Mouse (Mus musculus) bone marrow, adult 2 months (tissue): ENCODE data around the gene BC034090. TPM values are rescaled to one million over a fixed set of nuclear protein-coding genes. Genes with fewer than 3 reads are reported as not detected.
"Not testable (repeated sequence)": the region's sequence is repeated elsewhere in the genome, so short reads cannot be mapped to it uniquely, and the experiment has no call there.

ENCODE experiments used
- H3K27ac ChIP-seq: fragments of 200-500 bp; 2 replicates; pipeline ENCODE4 v1.5.1; 2012; ENCODE audit warnings: low read depth, mild to moderate bottlenecking, control low read depth, inconsistent platforms, low read length; ENCODE audit not compliant: control insufficient read depth, poor library complexity, insufficient read depth
- H3K4me1 ChIP-seq: fragments of 200-500 bp; 2 replicates; pipeline ENCODE4 v1.6.1; 2011; ENCODE audit warnings: low read length; ENCODE audit not compliant: control insufficient read depth, insufficient read depth
- H3K4me3 ChIP-seq: fragments of 200-500 bp; replicated peaks from 2 replicates; pipeline ENCODE3; 2011; ENCODE audit warnings: mild to moderate bottlenecking, low read depth, low read length, control low read depth; ENCODE audit not compliant: control insufficient read depth
- CTCF ChIP-seq: fragments of 200-500 bp; IDR thresholded peaks from 2 replicates; pipeline ENCODE4 v1.5.1; 2011; ENCODE audit warnings: low read length, control low read depth; ENCODE audit not compliant: control insufficient read depth, insufficient read depth
- POLR2A ChIP-seq: fragments of 200-500 bp; IDR thresholded peaks from 2 replicates; pipeline ENCODE4 v1.6.1; 2011; ENCODE audit warnings: low read depth, mild to moderate bottlenecking, control low read depth, low read length, borderline replicate concordance; ENCODE audit not compliant: control insufficient read depth
- WGBS: fragments of 180-500 bp; shearing (Covaris S2); methylation state at CpG from one replicate; pipeline ENCODE4 v1.1.7; 2018; 5-methylcytosine and 5-hydroxymethylcytosine counted together
- polyA plus RNA-seq: library from polyadenylated mRNA; stranded (reverse); fragments of >200 nt; gene quantifications from 2 replicates; pipeline ENCODE4 v1.2.4, GENCODE M21; 2011; ENCODE audit warnings: low replicate concordance; ENCODE audit not compliant: missing spikeins, insufficient read depth, insufficient read length

BC034090 gene
- polyA plus RNA-seq, 1 experiment = 2.5 TPM

GRCm38 (mm10) chr1:155174424-155174823 is 69.8 kb downstream of the BC034090 start:
- H3K27ac ChIP-seq = no peak overlapping the region
- TF ChIP-seq POLR2A (no peak), CTCF (no peak)
- H3K4me3 ChIP-seq = no peak overlapping the region
- WGBS = 41% methylated on average over 1 of the region's 1 CpGs
- no peaks in the 10 kb centered on the region for H3K4me1 ChIP-seq

GRCm38 (mm10) chr1:155173644-155174016 is 70.6 kb downstream of the BC034090 start:
- not testable (repeated sequence) for H3K4me3 ChIP-seq, H3K27ac ChIP-seq, H3K4me1 ChIP-seq
- 61% methylated on average over 1 of the region's 1 CpGs for WGBS

- H3K4me1 ChIP-seq = no peaks in the 10 kb centered on the region
- no peak for TF ChIP-seq CTCF
- TF ChIP-seq POLR2A = no peak
- H3K27ac ChIP-seq = no peak overlapping the region
- 85% methylated on average over 3 of the region's 3 CpGs for WGBS
- H3K4me3 ChIP-seq = no peak overlapping the region
Observed at GRCm38 (mm10) chr1:155172895-155173643, 71.2 kb downstream of the BC034090 start.

DNA sequence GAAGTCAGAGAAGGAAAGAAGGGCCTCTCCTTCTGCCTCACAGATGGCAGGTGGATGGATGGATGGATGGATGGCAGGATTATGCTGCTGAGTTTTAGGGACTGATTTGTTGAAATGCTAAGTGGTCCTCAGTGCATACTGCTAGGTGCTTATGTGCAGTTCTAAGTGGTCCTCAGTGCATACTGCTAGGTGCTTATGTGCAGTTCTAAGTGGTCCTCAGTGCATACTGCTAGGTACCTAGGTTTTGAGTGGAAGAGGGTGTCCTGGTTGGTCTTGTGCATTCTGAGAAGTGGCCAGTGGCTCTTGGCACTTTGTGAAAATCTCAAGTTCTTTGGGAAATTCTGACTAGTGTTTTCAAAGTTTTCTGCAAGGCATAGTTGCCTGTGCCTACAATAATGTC is 74.3 kb downstream of the BC034090 start:
- Histone ChIP-seq H3K4me3 (no peak overlapping the region), H3K27ac (no peak overlapping the region), H3K4me1 (no peaks in the 10 kb centered on the region)
- no peak for TF ChIP-seq POLR2A
- no peak for TF ChIP-seq CTCF

DNA sequence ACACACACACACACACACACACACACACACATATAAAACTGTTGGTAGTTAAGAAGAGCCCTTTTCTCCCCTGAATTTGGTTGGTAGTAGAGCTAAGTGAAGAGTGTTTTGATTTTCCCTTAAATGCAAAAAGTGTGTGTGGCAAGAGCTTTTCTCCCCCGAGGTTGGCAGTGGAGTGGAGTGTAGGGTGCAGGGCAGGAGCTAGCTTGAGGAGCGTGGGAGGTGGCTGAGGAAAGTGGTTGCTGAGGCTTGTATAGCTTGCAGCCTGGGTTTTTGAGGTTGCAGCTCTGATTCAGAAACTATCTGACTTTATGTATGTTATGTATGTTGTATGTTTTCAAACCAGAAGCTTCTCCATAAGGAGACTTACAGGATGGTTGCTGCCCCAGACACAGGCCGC is 76.8 kb downstream of the BC034090 start:
- 69% methylated on average over 3 of the region's 3 CpGs for WGBS

More for the DNA sequence above, 76.8 kb downstream of the BC034090 start:
- no peak overlapping the region for H3K4me3 ChIP-seq
- no peak overlapping the region for H3K27ac ChIP-seq
- no peak for TF ChIP-seq CTCF
- H3K4me1 ChIP-seq = no peaks in the 10 kb centered on the region

Other genes with a start within 250 kb of the BC034090 start
- gene Ier5, start 144.8 kb downstream of the BC034090 start, polyA plus RNA-seq = 10.4 and 18.8 TPM in 2 replicates
- 0.70 and 1.1 TPM in 2 replicates for gene Mr1, start 97.6 kb downstream of the BC034090 start, polyA plus RNA-seq
- 5.8 and 13.7 TPM in 2 replicates for gene Stx6, start 85.7 kb downstream of the BC034090 start, polyA plus RNA-seq
- 8.0 and 8.4 TPM in 2 replicates for gene Xpr1, start 173.0 kb upstream of the BC034090 start, polyA plus RNA-seq